Mouse (Mus musculus) thymus, postnatal 36 days (tissue): ENCODE data around the gene Gm9040.
"Not testable (repeated sequence)": the region's sequence is repeated elsewhere in the genome, so short reads cannot be mapped to it uniquely, and the experiment has no call there.

Source experiments
- DNase-seq, 2 experiments: peaks; one replicate each; pipeline ENCODE4 v3.0.0; 2022; ENCODE audit warnings: mixed read lengths in 2 of 2

Gene Gm9040

GRCm38 (mm10) chr10:118326869-118327268 is at the start of gene Gm9040:
Gene Gm9040 (minus strand): TSS chr10:118326969.
- DNase-seq: not testable (repeated sequence)

DNA sequence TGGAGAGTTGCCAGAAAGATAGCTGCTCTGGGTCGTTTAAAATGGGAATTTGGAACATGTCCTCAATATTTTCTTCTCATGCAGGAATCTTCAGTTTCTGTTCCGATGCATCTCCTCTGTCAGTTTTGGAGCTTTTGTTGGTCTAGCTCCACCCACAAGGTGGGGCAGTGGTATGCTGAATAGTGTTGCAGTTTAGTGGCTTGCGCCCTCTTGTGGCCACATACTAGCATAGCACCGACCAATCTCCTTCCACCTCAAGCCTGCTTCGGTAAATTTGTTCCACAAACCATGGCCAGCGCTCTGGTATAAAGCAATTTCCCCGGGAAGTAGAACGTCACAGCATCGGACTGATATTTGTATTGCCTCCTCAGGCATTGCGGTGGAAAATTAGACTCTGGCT is 43.7 kb upstream of the Gm9040 start:
- DNase-seq: peak; percentile 81 to 82

GRCm38 (mm10) chr10:118369518-118369917 is 42.7 kb upstream of the Gm9040 start:
- no peak for DNase-seq

- DNase-seq: not testable (repeated sequence)
Observed at GRCm38 (mm10) chr10:118354005-118354404, 27.2 kb upstream of the Gm9040 start, which contains the start of gene Gm9049. Gene Gm9049 (minus strand): TSS chr10:118354105.

GRCm38 (mm10) chr10:118348579-118348978 is 21.8 kb upstream of the Gm9040 start, which contains the start of gene Gm9048:
Gene Gm9048 (minus strand): TSS chr10:118348679.
- not testable (repeated sequence) for DNase-seq

DNA sequence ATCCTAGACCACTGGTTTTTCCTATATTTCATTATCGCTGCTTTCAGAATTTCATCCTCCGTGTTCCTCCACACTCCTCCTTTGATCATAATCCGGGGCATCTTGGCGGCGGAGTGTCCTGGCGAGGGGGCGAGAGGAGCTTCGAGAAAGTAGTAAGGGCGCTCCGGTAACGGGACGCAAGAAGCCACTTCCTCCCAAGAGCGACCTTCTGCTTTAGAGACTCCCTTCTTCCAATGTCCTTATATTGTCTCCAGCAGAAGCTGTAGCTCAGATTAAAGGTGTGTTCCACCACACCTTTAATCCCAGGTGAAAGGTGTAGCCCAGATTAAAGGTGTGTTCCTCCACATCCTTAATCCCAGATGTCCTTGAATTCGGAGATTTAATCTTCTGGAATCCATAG is 16.4 kb upstream of the Gm9040 start, which contains the start of gene Gm9046:
TSS of gene Gm9046 (minus strand) at position 101 of the 400 bp plus-strand sequence.
- not testable (repeated sequence) for DNase-seq

GRCm38 (mm10) chr10:118337731-118338130 is 11.0 kb upstream of the Gm9040 start, which contains the start of gene Gm9045:
Gene Gm9045 (minus strand): TSS chr10:118337831.
- not testable (repeated sequence) for DNase-seq

DNA sequence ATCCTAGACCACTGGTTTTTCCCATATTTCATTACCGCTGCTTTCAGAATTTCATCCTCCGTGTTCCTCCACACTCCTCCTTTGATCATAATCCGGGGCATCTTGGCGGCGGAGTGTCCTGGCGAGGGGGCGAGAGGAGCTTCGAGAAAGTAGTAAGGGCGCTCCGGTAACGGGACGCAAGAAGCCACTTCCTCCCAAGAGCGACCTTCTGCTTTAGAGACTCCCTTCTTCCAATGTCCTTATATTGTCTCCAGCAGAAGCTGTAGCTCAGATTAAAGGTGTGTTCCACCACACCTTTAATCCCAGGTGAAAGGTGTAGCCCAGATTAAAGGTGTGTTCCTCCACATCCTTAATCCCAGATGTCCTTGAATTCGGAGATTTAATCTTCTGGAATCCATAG is 5.5 kb upstream of the Gm9040 start, which contains the start of gene Gm9044:
TSS of gene Gm9044 (minus strand) at position 101 of the 400 bp plus-strand sequence.
- DNase-seq: not testable (repeated sequence)

- DNase-seq: no peak
Observed at GRCm38 (mm10) chr10:118319024-118319423, 7.7 kb downstream of the Gm9040 start.

GRCm38 (mm10) chr10:118302133-118302532 is 24.6 kb downstream of the Gm9040 start:
- DNase-seq: not testable (repeated sequence)

- no peak for DNase-seq
Observed at GRCm38 (mm10) chr10:118294938-118295337, 31.8 kb downstream of the Gm9040 start, which contains the start of gene Iltifb. Gene Iltifb (minus strand): TSS chr10:118295038.

GRCm38 (mm10) chr10:118283016-118283415 is 43.8 kb downstream of the Gm9040 start:
- not testable (repeated sequence) for DNase-seq

- DNase-seq: not testable (repeated sequence)
Observed at GRCm38 (mm10) chr10:118282565-118282964, 44.2 kb downstream of the Gm9040 start.

DNA sequence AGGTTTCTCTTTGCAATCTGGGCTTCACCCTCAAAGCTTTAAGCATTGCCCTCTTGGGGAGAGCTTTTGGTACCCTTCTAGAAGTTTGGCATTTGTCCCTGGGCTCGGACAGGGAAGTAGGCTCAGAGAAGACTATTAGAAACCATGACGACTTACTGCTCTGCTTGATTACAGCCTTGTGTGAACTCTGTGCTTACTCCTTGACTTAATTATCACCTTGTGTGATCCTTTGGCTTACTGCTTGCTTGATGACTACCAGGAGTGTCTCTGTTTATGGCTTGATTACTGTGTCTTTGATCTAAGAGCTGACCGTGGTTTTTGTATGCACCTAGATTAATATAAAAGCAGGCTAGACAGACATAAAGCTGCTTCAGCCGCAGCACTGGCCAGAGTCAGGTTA is 48.7 kb downstream of the Gm9040 start:
- not testable (repeated sequence) for DNase-seq
